Mouse (Mus musculus) stomach, embryonic 16.5 days (tissue): ENCODE results near the gene Cyb5r3. TPM values are rescaled to one million over a fixed set of nuclear protein-coding genes. Genes with fewer than 3 reads are reported as not detected.
"Not testable (repeated sequence)": the region's sequence is repeated elsewhere in the genome, so short reads cannot be mapped to it uniquely, and the experiment has no call there.

Source experiments
- ATAC-seq: fragments of 200-750 bp; cut with Nextera tagmentation; 2 replicates; pipeline ENCODE4 v1.8.0; 2017; ENCODE audit warnings: moderate number of reproducible peaks, moderate TSS enrichment; ENCODE audit not compliant: insufficient read depth, low FRiP score
- H3K27ac ChIP-seq: fragments of 300-500 bp; sonication (generic); 2 replicates; pipeline ENCODE4 v1.5.1; 2014; ENCODE audit warnings: low read length
- H3K27me3 ChIP-seq: fragments of 300-500 bp; sonication (generic); 2 replicates; pipeline ENCODE4 v1.6.1; 2014; ENCODE audit warnings: low read length, control low read depth, mixed read lengths; ENCODE audit not compliant: control insufficient read depth, insufficient read depth
- H3K36me3 ChIP-seq: fragments of 300-500 bp; sonication (generic); 2 replicates; pipeline ENCODE4 v1.6.1; 2014; ENCODE audit warnings: low read length; ENCODE audit not compliant: control insufficient read depth, insufficient read depth
- H3K4me1 ChIP-seq: fragments of 300-500 bp; sonication (generic); 2 replicates; pipeline ENCODE4 v1.6.1; 2014; ENCODE audit warnings: low read length, control low read depth, mixed read lengths; ENCODE audit not compliant: control insufficient read depth, insufficient read depth
- H3K4me2 ChIP-seq: fragments of 300-500 bp; sonication (generic); 2 replicates; pipeline ENCODE4 v1.6.1; 2014; ENCODE audit warnings: low read depth, low read length, mixed read lengths
- H3K4me3 ChIP-seq: fragments of 300-500 bp; sonication (generic); replicated peaks from 2 replicates; pipeline ENCODE4 v1.5.1; 2014; ENCODE audit warnings: mild to moderate bottlenecking, low read length
- H3K9ac ChIP-seq: fragments of 300-500 bp; sonication (generic); 2 replicates; pipeline ENCODE4 v1.6.1; 2014; ENCODE audit warnings: low read length
- H3K9me3 ChIP-seq: fragments of 300-500 bp; sonication (generic); replicated peaks from 2 replicates; pipeline ENCODE4 v1.6.1; 2016; ENCODE audit warnings: low read length, control low read depth; ENCODE audit not compliant: control insufficient read depth
- WGBS: fragments of 180-500 bp; shearing (Covaris S2); extraction: QIAGEN DNeasy Blood & Tissue Kit; methylation state at CpG from one replicate; pipeline ENCODE4 v1.1.7; 2014; 5-methylcytosine and 5-hydroxymethylcytosine counted together
- polyA plus RNA-seq: library from polyadenylated mRNA; unstranded; fragments of >200 nt; fragmentation: Nextera tagmentation; extraction: Ambion mirVana; gene quantifications from 2 replicates; pipeline ENCODE4 v1.2.1, GENCODE M21; 2015

Cyb5r3 gene
- polyA plus RNA-seq, 1 experiment from 2014 or later = 211 TPM

DNA sequence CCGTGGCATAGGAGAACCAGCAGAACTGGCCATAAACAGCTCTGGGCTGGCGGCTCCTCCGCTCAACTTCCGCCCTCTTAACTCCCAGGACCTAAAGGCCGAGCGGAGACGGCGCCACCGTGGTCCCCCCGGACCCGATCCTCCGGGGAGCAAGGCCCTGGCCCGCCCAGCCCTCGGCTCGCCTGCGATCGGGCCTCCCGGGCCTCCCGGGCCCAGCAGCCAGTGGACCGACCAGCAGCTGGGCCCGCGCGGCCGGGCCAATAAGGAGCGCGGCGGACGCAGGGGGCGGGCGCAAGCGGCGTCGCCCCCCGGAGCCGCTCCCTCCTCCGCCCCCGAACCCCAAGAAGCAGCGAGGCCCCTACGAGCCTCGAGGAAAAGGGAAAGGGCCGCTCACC, 23.6 kb downstream of the Cyb5r3 start:
- peak overlapping the region; percentile 97 for H3K9ac ChIP-seq
- no peaks in the 10 kb centered on the region for H3K9me3 ChIP-seq
- H3K27me3 ChIP-seq = no peaks in the 10 kb centered on the region
- peak overlapping the region; percentile 97 for H3K27ac ChIP-seq
- peak overlapping the region; percentile 81 for H3K4me3 ChIP-seq
- peak overlapping the region; percentile 78 for H3K4me2 ChIP-seq
- WGBS = under 1% methylated on average over 41 of the region's 41 CpGs
- peak; percentile 82 for ATAC-seq
- H3K4me1 ChIP-seq = peaks cover 15% of the 10 kb centered on the region; the same call in 1 of the 2 replicates
- 0 out of 2 replicates have a peak, but pooled peaks cover 5% of the 10 kb centered on the region for H3K36me3 ChIP-seq

DNA sequence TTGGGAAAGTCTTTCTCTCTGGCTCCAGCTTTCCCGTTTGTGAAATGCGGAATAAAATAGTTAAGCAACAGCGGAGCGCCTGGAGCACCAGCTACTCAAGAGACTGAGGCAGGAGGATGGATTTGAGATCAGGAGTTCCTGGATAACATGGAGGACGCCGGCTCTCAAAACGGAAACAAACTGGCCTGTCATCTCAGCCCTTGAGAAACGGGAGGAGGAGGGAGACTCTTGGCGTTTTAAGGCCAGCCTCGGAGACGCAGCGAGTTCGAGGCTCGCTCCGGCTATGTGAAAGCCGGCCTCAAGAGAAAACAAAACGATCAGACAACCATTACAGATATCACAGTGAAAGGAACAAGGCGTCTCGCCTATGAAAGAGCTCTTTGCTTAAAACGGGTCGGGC, 24.0 kb downstream of the Cyb5r3 start:
- WGBS = 2% methylated on average over 21 of the region's 21 CpGs

GRCm38 (mm10) chr15:83145541-83145940, 26.9 kb downstream of the Cyb5r3 start:
- H3K4me2 ChIP-seq = no peak overlapping the region
- H3K36me3 ChIP-seq = 0 out of 2 replicates have a peak, but pooled peaks cover 5% of the 10 kb centered on the region
- H3K9ac ChIP-seq = no peak overlapping the region
- no peaks in the 10 kb centered on the region for H3K9me3 ChIP-seq
- no peak for ATAC-seq
- peaks cover 38% of the 10 kb centered on the region for H3K4me1 ChIP-seq
- no peak overlapping the region for H3K4me3 ChIP-seq
- no peaks in the 10 kb centered on the region for H3K27me3 ChIP-seq
- no peak overlapping the region for H3K27ac ChIP-seq
- 77% methylated on average over 6 of the region's 6 CpGs for WGBS

More for the DNA sequence above, 24.0 kb downstream of the Cyb5r3 start:
- H3K4me2 ChIP-seq = peak overlapping the region; percentile 78
- no peaks in the 10 kb centered on the region for H3K27me3 ChIP-seq
- ATAC-seq = no peak
- peak overlapping the region; percentile 97 for H3K27ac ChIP-seq
- peak overlapping the region; percentile 97 for H3K9ac ChIP-seq
- no peaks in the 10 kb centered on the region for H3K9me3 ChIP-seq
- H3K4me3 ChIP-seq = peak overlapping the region; percentile 81
- peaks cover 17% of the 10 kb centered on the region for H3K4me1 ChIP-seq
- H3K36me3 ChIP-seq = 0 out of 2 replicates have a peak, but pooled peaks cover 5% of the 10 kb centered on the region

DNA sequence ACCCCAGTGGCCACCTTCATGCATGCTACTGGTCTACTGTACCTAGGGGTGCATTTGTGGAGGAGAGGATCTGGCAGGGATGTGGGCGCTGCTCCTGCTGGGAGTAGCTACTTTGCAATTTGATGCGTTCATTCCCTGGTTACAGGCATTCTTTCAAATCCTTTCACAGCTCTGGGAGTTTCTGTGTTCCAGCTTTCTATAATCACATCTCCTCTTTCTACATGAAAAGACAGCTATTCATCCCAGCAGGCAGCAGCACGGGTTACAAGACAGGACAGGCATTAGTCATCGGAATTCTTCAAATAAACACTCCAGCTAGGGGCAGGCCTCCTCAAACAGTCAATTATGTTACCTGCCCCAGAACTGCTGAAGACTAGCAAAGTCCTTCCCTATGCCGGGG, 29.5 kb downstream of the Cyb5r3 start:
- H3K4me3 ChIP-seq = no peak overlapping the region
- 31% methylated on average over 5 of the region's 5 CpGs for WGBS
- H3K27me3 ChIP-seq = no peaks in the 10 kb centered on the region
- H3K27ac ChIP-seq = peak overlapping the region; percentile 84
- peaks cover 7% of the 10 kb centered on the region; the same call in 1 of the 2 replicates for H3K36me3 ChIP-seq
- ATAC-seq = peak; percentile 53; the same call in 1 of the 2 replicates
- H3K4me1 ChIP-seq = peaks cover 33% of the 10 kb centered on the region
- H3K9ac ChIP-seq = no peak overlapping the region; the same call in 1 of the 2 replicates
- H3K9me3 ChIP-seq = no peaks in the 10 kb centered on the region
- H3K4me2 ChIP-seq = no peak overlapping the region

DNA sequence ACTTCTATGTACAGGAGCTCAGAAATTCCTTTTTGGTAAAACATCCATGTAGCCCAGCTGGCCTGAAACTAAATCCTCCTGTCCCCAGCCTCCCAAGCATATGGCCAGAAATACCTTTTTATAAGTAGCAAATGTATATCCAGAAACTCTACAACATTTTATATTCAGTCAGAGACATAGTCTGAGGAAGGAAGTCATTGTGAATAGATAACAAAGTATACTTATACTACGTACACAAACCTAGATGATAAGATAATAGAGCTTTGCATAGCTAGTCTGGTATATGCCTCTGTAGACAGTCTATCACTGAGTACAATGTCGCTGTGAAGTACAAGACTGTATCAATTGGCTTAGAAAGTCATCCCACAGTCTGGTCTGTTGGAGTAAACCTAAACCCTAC, 36.7 kb downstream of the Cyb5r3 start:
- no peak overlapping the region for H3K4me3 ChIP-seq
- no peaks in the 10 kb centered on the region for H3K9me3 ChIP-seq
- no peak overlapping the region for H3K9ac ChIP-seq
- H3K36me3 ChIP-seq = peaks cover 43% of the 10 kb centered on the region
- H3K4me2 ChIP-seq = no peak overlapping the region
- H3K27me3 ChIP-seq = no peaks in the 10 kb centered on the region
- no peak overlapping the region for H3K27ac ChIP-seq
- ATAC-seq = no peak
- peaks cover 3% of the 10 kb centered on the region; the same call in 1 of the 2 replicates for H3K4me1 ChIP-seq
- WGBS = 77% methylated on average over 2 of the region's 2 CpGs

GRCm38 (mm10) chr15:83134671-83135070, 37.7 kb downstream of the Cyb5r3 start:
- H3K4me2 ChIP-seq = no peak overlapping the region
- H3K4me1 ChIP-seq = no peaks in the 10 kb centered on the region
- H3K9me3 ChIP-seq = no peaks in the 10 kb centered on the region
- H3K27ac ChIP-seq = no peak overlapping the region
- no peak overlapping the region for H3K4me3 ChIP-seq
- ATAC-seq = no peak
- H3K9ac ChIP-seq = no peak overlapping the region
- H3K36me3 ChIP-seq = peaks cover 43% of the 10 kb centered on the region
- WGBS = 87% methylated on average over 6 of the region's 6 CpGs
- no peaks in the 10 kb centered on the region for H3K27me3 ChIP-seq

DNA sequence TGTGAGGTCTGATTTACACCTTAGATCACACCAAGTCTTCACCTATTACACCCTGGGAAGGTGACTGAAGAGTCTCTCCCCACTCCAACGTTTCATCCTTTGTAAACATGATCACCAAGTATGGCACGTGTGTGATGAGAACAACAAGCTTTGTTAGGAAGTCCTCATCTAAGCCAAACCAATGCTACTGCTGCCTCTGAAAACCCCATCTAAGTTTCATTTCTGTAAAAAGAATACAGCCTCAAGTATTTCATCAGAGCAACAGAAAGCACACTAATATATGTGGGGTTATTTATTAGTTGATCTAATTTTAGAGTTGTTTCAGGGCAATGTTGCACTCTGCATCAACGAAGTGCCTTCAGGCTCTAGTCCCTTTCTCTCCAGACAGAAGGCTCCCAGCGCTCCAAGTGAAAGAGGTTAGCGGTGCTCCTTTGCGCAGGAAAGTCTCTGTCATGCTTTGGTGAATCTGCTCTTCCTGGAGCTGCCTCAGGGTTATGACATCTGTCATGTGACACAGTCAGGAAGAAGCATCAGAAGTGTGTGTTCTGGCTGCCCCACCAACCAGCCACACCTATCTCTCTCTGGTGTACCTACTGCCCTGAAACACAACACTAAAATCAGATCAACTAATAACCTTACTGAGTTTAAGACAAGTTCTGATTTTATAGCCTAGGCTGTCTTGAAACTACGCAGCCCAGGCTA, 42.7 kb downstream of the Cyb5r3 start:
- H3K4me1 ChIP-seq = no peaks in the 10 kb centered on the region
- no peaks in the 10 kb centered on the region for H3K27me3 ChIP-seq
- H3K4me2 ChIP-seq = no peak overlapping the region
- peaks cover 28% of the 10 kb centered on the region for H3K36me3 ChIP-seq
- no peak overlapping the region for H3K9ac ChIP-seq
- WGBS = 86% methylated on average over 7 of the region's 7 CpGs
- no peak overlapping the region for H3K4me3 ChIP-seq
- H3K9me3 ChIP-seq = no peaks in the 10 kb centered on the region
- no peak overlapping the region for H3K27ac ChIP-seq
- no peak for ATAC-seq

- H3K4me1 ChIP-seq = not testable (repeated sequence)
- peaks cover 18% of the 10 kb centered on the region for H3K36me3 ChIP-seq
Measured at GRCm38 (mm10) chr15:83127037-83127436, 45.4 kb downstream of the Cyb5r3 start.

DNA sequence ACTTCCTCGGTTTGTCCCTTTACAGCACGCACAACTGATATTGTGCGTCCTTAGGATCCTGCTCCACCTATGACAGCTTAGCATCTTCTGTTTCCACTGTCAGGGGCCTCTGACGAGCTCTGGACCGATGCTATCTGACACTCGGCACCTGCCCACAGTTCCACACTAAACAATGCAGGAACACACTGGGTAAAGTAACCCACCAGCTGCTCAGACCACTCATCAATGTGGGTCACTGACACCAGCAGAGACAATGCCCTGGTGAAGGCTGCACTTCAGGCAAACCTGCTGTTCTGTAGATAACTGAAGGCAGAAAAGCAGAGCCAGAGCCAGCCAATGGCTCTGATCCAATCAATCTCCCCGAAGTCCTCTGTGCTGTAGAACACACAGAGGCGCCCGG, 45.8 kb downstream of the Cyb5r3 start:
- Histone ChIP-seq H3K36me3 (peaks cover 14% of the 10 kb centered on the region), H3K9ac (no peak overlapping the region), H3K9me3 (no peaks in the 10 kb centered on the region), H3K4me2 (no peak overlapping the region), H3K4me3 (no peak overlapping the region), H3K27me3 (no peaks in the 10 kb centered on the region), H3K4me1 (peaks cover 3% of the 10 kb centered on the region; the same call in 1 of the 2 replicates), H3K27ac (no peak overlapping the region)
- WGBS = 95% methylated on average over 9 of the region's 9 CpGs
- ATAC-seq = no peak

More at GRCm38 (mm10) chr15:83127037-83127436, 45.4 kb downstream of the Cyb5r3 start:
- ATAC-seq, H3K9me3 ChIP-seq, H3K9ac ChIP-seq, H3K4me3 ChIP-seq, H3K27ac ChIP-seq, H3K4me2 ChIP-seq, H3K27me3 ChIP-seq: not testable (repeated sequence)
- WGBS = 74% methylated on average over 3 of the region's 3 CpGs
